Mouse (Mus musculus) naive thymus-derived CD4-positive, alpha-beta T cell, adult 2 months (primary cell): ENCODE measurements around the gene Olfr420.

Experiments used
- DNase-seq: peaks from one replicate; pipeline ENCODE4 v3.0.0-alpha.2; 2011; ENCODE audit warnings: low read depth

Gene Olfr420

DNA sequence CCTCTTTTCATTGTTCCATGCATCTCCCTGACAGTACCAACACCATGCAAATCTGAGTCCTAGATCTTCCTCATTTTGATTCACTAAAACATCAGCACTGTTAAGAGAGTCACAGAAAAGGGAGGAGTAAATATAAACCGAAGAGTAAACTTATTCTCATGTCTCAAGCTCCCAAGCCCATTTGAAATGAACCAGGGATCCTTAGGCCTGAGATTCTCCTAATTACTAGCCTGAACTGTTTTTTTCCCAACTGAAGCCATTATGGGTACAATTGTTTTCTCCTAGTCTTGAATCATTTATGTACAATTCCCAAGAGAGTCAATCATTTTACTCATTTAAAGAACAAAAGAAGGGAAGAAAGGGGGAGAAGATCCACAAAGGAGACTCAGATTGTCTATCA, at the start of gene Olfr420:
Olfr420 (plus strand) TSS at position 301 of the 400 bp plus-strand sequence.
- no peak for DNase-seq

- DNase-seq = no peak
These were observed 34.4 kb upstream of the Olfr420 start, which contains the start of gene Olfr231 for GRCm38 (mm10) chr1:174121062-174121461. TSS of gene Olfr231 (minus strand) at chr1:174121162.

DNA sequence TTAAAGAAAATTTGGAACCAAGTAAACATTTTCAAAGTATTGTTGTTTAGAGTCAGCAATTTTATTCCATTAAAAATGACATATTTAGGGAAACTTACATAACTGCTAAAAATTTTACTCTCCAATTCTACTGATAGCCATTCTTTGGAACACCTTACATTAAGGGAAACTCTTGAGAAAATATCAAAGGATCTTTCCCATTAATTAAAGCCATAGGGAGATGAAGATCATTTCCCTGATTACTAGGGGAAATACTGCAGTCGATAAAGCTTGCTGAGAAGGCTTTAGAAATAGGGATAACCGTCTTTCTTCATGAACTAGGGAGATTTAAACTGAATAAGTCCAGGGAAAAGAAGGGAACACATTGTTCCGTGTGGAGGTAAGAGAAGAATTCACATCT, 24.2 kb upstream of the Olfr420 start, which contains the start of gene Olfr424:
Olfr424 (plus strand) TSS at position 301 of the 400 bp plus-strand sequence.
- DNase-seq = no peak

DNA sequence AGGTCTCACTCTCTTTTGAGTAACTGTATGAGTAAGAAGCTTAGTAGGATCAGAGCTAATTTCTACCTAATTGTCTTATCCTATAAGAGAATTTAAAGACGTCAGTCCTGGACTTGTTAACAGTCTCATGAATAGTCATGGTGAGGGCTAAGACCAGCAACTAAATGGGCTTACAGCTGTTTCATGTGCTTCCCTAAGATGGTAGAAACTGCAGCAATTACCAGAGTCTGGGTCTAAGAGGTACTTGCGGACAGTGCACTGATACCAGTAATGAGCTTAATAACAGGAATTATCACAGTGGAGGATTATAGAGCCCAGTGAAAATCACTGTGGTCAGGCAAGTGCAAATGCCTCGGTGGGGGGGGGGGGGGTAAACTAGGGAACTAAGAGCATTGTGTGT, 23.4 kb upstream of the Olfr420 start:
- no peak for DNase-seq

- DNase-seq = no peak
These were observed 14.0 kb upstream of the Olfr420 start for GRCm38 (mm10) chr1:174141384-174141783.

DNA sequence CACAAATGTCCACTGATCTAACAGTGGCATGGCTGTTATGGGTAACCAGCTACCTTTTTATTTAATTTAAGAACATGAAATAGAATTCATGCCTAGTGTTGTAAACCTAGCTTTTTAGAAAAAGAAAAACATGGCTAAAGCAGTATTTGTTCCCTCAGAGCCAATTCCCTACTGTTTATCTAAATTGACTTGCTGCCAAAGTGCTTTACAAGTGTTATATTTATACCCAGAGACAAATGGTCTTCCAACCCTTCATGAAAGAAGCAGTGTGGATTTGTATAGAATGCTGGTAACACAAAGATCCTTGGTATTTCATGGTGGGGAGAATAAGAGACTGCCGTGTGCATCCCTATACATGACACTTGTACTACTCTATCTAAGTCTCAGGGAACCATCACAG, 8.7 kb upstream of the Olfr420 start:
- no peak for DNase-seq

- no peak for DNase-seq
These were observed 6.1 kb upstream of the Olfr420 start for GRCm38 (mm10) chr1:174149289-174149688.

GRCm38 (mm10) chr1:174157622-174158021, 2.2 kb downstream of the Olfr420 start:
- no peak for DNase-seq

DNA sequence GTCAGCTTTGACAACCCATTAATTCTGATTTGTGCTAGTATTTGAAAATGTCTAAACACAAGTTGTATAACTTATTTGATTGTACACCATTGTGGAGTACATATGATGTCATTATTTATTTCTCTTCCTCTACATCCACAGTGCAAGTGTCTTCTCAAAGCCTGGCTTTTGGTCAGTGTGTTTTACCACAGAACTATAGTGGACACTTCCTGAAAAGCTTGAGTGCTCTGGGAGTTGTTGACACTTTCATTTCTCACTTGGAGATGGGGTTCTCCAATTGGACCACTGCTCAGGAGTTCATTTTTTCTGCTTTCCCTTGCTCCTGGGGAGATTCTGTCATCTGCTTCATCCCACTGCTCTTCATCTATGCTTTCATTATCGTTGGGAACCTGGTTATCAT, 3.1 kb downstream of the Olfr420 start:
- DNase-seq = no peak

- no peak for DNase-seq
These were observed 3.7 kb downstream of the Olfr420 start for GRCm38 (mm10) chr1:174159095-174159494.

DNA sequence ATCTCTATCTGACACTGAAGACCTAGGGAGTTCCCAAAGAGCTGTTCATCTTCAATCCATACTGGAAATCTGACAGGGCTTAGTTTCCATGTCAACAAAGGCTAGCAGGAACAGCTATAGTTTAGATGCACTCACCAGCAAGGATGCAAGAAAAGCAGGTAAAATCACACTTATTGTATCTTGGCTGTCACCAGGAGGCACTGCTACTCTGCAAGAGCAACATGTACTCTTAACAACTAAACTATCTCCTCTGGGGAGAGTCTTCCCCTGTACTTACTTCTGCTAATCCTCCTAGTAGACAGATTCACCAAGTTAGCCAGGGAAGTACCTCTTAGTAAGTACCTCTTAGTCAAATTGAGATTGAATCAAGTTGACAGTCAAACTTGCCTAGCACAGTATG, 13.6 kb downstream of the Olfr420 start:
- no peak for DNase-seq

DNA sequence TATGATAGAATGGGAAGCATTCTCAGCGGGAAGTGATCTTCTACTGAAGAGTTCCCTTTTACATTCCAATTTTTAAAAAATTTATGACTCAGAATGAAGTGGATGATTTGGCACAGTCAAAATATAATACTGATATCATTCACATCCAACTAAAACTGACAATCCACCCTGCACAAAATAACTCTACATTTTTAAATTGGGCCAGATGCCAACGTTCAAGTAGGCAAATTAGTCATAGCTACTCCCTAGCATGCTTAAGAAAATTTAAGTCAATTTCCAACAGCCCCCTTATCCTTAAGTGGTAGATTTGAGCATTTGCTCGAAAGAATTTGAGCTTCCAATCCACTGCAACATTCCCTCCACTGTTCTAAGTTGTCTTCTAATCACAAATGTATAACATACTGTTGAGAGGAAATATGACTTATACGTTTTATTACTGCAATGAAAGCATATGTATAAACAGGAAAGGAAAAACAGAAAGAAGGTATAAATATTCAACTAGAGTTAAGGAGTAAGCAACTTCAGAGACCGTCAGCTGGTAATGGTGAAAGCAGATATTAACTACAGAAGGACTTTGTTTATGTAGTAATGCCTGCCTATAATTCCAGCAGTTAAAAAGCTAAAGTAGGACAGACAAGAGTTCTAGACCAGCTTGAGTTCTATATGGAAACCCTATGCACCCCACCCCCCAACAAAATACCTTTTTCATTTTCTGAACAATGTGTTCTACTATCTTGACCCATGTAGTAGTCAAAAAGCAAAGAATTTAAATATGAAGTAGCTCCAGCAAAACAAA, 15.5 kb downstream of the Olfr420 start:
- DNase-seq = no peak

DNA sequence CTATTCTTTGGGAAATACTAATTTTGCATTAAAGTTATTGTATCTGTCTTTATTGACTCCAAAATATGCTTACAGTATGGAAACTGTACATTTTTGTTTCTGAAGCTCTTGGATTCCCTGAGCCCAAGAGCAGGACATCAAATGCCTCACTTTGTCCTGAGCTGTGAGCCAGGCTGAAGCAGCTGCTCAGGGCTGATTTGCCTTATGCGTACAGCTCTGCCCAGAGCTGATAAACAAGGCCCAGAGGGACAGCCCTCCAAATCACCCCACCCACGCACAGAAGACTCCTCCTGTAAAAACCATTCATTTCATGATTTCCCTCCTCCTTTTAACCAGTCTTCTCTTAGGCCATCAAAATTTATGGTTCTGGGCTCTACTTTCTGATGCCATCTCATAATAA, 16.1 kb downstream of the Olfr420 start:
- DNase-seq = no peak

GRCm38 (mm10) chr1:174172605-174173004, 17.2 kb downstream of the Olfr420 start, which contains the start of gene Spta1:
TSS of gene Spta1 (plus strand) at chr1:174172776.
- no peak for DNase-seq

DNA sequence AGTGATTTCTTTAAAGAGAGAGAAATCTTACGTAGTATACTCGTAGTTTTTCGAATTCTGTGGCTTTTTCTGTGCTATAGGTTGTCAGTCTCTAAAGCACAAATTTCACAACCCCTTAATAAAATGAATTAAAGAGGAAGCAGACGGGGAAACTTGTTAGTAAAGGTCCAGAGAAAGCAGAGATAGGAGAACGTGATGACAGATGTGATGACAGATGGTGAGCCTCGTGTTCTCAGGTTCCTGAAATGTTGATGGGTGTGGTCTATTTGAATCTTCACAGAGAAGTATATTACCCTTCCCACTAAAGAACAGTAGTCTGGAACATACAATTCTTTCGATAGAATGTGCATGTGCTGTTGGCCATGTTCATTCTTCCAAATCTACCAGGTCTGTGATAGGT, 49.3 kb downstream of the Olfr420 start:
- DNase-seq = no peak
